Mouse (Mus musculus) neutrophil, adult 5-6 weeks (primary cell): ENCODE data around the gene Ppp4c. TPM values are rescaled to one million over a fixed set of nuclear protein-coding genes. Genes with fewer than 3 reads are reported as not detected.

Experiments used
- ATAC-seq: fragments of 151-379, 151-347 bp; 2 replicates; pipeline ENCODE4 v1.8.0; 2017; ENCODE audit warnings: mild to moderate bottlenecking, moderate TSS enrichment; ENCODE audit not compliant: insufficient number of reproducible peaks, poor library complexity, low FRiP score, severe bottlenecking; ENCODE audit errors: extremely low read depth
- total RNA-seq: library from RNA; stranded (forward); fragments of 200-1000 nt; gene quantifications from 2 replicates; pipeline ENCODE4 v1.2.3, GENCODE M21; 2017

Gene Ppp4c
- total RNA-seq, 1 experiment from 2014 or later: 221 TPM

DNA sequence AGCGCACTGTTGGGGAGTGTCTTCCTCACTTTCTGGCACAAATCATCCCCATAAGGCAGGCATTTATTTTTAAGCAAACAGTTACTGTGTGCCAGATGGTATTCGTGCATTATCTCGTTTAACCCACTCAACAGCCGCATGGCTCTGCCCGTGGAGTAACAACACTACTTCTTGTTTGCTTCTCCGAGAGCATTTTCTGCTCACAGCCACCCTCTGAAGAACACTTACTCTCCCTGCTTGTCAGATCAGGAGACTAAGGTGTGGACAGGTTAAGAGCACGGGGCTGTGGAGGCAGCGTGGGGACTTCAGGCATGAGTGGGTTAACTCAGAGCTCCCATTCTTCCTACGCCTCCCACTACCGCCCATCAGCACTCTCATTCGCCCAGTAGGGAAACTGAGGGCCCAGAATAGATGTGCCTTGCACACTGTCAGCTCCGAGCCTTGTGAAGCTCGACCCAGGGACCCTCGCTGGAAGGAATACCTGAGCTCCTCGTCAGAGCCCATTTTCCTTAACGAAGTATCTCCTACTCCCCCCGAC is 29.8 kb downstream of the Ppp4c start:
- no peak for ATAC-seq

DNA sequence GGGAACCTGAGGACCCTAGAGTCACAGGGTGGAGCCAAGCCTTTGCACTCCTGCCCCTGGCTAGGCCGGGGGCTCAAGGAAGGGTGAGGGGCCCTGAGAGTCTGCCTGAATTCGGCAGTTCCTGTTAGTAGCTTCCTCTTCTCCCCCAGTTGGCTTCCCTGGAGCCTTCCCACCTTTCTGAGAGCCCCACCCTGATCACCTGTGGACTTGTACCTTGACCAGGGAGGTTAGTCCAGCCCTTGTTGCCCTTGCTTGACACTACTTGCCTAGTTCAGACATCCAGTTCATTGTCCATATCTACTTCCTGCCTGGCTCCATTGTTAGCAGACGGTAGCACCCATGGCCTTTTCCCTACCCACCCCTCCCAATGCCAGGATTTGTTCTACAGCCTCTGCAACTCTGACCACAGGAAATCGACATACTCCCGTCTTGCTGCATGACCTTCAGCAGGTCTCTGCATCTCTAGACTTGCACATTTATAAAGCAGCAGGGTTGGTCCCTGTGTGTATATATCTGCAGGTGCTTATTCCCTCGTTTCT is 30.7 kb downstream of the Ppp4c start:
- ATAC-seq: no peak

DNA sequence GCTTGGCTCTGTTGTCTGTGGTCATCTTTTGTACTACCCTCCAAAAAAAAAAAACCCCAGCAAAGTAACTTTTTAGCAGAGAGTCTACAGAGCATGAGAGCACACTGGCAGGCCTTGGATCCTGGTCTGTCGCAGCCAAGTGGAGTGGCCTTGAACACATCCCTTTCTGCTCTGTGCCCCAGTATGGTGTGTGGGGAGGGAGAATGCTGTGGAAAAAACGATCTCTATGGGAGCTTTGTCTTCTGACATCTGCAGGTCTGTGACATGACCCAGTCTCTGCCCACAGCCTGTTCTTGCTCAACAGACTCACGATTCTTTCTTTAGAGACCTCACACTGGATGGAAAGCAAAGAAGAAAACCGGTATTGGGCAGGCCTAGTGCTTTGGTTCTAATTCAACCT is 31.3 kb downstream of the Ppp4c start:
- ATAC-seq: no peak

DNA sequence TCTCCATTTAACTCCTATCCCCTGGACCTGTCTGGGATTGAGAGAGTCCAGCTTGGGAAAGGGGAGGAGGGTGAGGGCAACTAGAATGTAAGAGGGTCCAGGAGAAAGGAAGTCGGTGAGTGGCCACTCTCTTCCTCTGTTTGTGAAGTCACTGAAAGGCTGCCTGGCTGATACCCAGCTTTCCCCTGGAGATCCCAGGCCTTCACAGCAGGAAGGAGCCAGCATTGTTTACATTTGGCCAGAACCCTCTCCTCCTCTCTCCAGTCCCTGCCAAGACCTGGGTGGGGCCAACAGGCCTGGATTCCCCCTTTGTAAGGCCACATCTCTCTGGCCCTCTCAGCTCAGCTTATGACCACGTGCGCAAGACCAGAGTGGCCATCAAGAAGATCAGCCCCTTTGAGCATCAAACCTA is 31.9 kb downstream of the Ppp4c start:
- ATAC-seq: no peak

DNA sequence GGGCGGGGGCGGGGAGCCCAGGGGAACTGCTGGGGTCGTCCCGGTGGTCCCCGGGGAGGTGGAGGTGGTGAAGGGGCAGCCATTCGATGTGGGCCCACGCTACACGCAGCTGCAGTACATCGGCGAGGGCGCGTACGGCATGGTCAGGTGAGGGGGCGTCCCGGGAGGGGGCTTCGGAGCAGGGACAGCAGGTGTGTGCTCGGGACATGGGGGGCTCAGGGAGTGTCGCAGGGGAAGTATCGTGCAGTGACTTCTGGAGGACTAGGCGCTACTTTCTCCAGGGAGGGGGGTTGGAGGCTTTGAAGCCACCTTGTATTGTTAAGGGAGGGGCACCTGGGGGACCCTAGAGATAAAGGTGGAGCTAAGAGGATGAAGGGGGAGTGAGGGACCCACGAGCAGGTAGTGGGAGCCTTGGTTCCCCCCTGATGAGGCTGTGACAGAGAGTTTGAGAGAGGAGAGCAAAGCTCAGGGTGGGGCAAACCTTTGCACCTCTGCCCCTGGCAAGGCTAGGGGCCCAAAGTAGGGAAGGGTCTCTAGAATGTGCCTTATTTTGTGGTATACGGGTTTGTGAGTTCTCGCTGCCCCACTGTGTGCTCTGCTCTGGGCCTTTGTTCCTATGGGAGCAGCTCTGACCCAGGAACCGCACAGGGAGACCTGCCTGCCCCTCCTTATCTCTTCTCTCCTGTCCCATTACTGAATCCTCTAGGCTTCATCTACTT is 32.5 kb downstream of the Ppp4c start:
- ATAC-seq: no peak

DNA sequence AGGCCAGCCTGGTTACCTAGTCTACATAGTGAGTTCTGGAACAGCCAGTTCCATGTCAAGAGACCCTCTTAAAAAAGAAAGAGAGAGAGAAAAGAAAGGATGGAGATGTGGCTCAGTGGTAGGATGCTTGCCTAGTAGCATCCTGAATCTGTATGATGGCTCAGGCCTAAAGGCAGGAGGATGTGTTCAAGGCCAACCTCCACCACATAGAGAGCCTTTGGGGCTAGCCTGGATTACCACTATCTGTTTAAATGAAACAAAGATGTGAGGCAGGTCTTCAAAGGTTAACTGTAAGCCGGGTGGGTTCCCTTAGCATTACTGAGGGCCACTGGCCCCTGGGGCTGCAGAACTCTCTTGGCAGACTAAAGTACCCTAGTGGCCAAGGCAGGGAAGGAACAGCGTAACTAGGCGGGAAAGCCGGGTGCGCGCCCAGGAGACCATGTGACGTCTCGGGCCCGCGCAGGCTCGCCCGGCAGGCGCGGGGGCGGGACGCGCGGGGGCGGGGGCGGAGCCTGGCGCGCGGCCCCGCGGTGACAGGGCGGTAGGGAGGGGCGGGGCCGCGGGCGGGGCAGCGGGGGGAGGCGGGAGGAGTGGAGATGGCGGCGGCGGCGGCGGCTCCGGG is 33.1 kb downstream of the Ppp4c start, which contains the start of gene Mapk3:
Gene Mapk3, plus strand, starts transcription at position 552 of the 622 bp plus-strand sequence.
- peak; percentile 92 for ATAC-seq

DNA sequence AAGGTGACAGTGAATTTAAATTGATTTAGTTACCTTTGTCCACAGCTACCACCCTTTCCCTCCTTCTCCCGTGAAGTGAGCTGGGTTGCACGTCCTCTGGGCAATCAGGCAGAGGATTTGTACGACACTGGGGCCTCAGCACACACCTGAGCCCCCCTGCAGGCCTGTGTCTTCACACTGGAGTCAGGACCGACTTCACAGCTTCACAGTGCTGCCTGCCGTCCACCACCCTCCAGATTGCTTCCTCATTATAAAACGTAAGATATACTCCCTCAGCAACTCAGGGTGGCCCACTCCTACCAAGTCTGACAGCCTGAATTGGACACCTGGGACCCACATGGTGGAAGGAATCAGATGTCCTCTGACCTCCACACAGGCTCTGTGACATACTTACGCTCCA is 33.8 kb downstream of the Ppp4c start:
- ATAC-seq: no peak

DNA sequence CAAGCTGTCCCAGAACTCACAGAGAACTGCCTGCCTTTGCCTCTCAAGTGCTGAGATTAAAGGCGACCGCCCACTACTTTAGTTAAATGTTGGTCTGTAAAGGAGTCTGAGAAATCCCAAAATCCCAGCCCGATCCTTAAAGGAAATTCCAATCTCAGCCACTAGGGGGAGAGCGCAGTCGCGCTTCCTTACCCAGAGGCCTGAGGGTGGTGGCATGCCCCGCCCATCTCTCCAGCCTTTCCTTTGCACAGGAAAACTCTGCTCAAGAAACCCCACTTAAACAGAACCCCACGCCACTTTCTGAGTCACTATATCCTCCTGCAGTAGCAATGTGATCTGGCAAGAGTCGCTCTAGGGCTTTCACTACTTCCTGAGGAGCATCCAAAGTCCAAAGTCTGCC is 37.4 kb downstream of the Ppp4c start:
- ATAC-seq: peak; percentile 43; the same call in 1 of the 2 replicates

DNA sequence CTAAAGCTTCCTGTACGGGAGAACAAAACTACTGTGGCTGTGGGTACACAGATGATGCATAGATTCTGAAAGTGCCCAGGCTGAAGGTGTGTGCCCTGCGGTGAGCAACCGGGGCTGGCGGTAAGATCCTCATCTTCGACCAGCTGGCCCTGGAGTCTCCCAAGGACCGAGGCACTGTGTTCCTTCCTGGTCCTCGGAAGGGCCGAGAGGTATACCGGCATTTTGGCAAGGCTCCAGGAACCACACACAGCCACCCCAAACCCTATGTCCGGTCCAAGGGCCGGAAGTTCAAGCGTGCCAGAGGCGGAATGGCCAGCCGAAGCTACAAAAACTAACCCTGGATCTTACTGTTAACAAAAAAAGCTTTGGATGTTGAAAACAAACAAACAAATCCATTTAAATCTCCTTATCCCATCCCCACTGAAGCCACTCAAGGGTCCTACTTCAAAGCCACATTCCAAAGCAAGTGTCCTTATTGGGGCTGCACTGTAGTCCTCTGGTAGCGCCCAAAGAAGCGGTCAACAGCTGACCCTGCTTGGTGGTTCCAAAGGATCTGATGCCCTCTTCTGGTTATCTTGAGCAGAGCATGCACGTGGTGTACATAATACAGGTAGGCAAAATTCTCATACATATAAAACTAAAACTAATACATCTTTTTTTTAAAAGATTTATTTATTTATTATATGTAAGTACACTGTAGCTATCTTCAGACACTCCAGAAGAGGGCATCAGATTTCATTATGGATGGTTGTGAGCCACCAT is 42.5 kb downstream of the Ppp4c start:
- ATAC-seq: no peak

DNA sequence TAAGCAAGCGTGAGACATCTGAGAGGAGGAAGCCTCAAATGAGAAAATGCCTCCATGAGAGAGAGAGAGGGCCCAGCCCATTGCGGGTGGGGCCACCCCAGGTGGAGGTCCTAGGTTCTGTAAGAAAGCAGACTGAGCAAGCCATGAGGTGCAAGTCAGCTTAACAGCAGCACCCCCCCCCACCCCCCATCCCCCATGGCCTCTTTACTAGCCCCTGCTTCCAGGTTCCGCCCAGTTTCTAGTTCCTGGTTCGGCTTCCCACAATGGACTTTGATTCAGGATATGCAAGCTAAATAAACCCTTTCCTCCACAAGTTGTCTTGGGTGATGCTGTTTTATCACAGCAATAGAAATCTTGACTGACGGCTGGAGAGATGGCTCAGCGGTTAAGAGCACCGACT is 43.5 kb downstream of the Ppp4c start:
- ATAC-seq: no peak

DNA sequence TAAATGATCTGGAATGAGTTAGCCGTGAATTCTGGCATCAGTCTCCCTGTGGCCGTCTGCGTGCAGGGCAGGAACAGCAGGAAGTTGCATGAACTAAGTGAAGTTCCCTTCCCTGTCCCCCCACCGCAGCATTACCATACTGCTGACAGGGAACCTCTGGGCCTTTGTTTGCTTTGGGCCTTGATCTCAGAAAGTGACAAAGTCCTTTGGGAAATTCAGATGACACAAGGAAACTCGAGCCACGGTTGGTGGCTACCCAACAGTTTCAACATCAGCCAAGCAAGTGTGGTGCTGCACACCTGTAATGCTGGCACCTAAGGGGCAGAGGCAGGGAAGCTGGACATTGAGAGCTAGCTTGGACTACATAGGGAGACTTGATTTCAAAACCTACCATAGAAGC is 45.5 kb downstream of the Ppp4c start:
- ATAC-seq: peak; percentile 39; the same call in 1 of the 2 replicates

DNA sequence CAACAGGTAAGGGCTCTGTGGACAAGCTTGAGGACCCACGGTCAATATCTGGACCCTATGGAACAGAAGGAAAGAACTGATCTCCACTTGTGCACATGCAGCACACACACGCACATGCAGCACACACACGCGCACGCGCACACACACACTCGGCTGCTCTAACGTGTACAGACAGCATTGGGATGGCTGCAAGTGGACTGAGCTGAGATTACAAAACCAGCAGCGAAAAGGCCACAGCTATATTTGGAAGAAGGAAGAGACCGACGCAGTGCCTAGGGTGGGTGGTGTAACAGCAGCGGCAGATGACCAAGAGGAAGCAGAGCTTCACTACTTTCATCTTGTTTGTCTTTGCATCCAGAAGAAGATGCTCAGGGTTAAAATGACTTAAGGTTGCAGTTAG is 46.2 kb downstream of the Ppp4c start:
- ATAC-seq: peak; percentile 77

DNA sequence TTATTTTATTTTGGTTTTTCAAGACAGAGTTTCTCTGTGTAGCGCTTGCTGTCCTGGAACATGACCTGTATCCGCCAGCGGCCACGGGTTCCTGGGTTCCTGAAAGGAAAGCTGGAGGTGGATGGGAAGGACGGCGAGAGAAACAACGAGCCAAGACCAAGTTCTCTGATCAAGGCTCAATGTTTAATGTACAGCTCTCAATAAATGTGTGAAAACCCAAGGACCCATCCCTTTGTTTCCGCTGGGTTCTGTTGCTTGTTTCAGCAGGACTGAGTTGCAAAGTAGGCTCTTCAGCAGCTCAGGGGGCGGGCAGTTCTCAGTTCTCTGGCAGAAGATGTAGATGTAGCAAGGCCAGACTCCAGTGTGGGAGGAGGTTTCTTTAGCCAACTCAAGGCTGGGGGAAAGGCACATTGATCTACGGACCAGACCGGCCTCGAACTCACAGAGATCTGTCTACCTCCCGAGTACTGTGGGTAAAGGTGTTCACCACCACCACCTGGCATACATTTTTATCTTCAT is 50.3 kb downstream of the Ppp4c start:
- ATAC-seq: no peak

DNA sequence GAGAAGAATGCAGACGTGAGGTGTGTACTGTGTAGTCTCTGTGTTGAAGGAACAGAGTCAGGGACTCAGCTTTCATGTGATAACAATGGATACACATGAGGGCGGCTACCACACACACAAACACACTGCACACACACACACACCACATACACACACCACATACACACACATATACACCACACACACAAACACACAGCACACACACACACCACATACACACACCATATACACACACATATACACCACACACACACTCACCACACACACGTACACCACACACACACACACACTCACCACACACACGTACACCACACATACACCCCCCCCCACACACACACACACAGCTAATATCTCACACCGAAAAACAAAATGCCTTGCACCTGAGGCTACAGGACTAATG is 50.8 kb downstream of the Ppp4c start:
- ATAC-seq: no peak

DNA sequence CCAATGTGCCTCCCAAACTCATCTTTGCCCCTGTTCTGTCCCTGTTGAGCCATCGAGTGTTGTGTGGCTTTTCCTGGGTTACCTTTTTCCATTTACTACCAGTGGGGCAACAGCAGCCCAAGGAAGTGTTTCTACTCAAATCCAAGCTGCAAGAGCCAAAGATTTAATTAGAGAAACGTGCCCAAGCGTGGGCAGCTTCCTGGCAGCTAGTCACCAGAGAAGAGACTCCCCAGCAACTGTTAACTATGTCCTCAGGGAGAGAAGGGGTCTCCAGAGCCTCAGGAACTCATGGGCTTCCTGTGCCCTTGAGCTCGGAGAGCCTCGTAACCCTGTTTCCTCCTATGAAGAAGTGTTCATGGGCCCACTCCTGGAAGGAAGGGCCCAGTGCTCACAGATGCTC is 51.3 kb downstream of the Ppp4c start:
- ATAC-seq: no peak

DNA sequence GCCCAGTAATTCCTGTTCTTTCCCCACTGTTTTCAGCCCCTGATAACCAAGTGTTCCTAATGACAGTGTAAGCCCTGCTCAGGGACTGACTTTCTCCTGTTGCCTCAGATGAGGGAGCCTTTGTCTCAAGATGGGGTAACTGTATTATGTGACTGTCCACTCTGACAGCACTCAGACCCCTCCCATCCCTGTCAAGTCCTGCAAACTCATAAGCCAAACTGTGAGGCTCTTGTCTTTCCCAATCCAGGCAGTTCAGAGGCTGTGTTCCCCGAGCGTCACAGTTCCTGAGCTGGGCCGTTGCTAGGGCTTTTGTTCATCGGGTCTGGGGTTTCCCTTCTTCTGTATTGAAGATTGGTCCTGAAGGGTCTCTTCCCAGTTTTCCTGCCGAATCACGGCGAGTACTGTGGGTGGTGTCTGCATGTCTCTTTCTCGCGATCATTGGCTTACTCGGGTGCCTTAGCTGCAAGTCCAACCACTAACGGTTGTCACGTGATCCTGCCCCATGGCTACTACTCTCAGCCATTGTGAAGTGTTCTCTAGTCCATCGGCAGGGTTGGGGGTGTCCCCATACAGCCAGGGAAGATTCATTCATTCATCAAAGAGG is 52.1 kb downstream of the Ppp4c start:
- ATAC-seq: no peak

DNA sequence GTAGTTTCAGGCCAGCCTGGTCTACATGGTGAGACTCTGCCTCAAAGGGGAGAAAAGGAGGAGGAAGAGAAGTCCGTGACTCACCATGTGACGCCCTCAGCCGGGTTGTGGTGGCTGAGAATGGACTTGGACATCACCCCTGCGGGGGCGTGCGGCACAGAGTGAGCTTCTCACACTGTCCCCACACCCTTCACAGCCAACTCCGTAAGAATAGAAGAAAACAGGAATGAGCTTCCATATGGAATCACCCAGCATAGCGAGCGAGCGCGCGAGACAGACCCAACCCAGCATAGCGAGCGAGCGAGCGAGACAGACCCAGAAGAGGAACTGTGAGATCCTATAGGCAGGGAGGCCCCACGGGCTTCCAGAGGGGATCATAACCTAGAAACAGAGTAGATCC is 52.7 kb downstream of the Ppp4c start:
- ATAC-seq: no peak

DNA sequence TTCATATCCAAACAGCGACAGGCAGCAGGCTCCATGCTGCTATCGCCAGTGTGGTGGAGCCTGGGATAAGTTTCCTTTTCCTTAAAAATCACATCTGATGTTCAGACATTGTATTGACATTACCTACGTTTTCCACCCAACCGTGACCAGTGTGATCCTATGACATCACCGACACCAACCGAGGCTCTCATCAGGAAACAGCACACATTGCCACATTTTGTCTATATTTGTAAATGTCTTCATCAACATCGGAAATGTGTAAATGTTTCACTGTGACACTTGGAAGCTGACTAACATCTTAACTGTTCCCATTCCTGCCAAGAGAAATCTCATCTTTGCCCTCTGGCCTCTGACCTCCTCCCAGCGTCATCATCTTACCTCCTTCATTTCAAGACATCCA is 56.2 kb downstream of the Ppp4c start:
- 0 out of 2 replicates have a peak, but pooled peaks have one; percentile 19 for ATAC-seq
